Mouse (Mus musculus) erythroid progenitor cell, adult 5-6 weeks (primary cell): ENCODE results near the gene Fopnl. TPM values are rescaled to one million over a fixed set of nuclear protein-coding genes. Genes with fewer than 3 reads are reported as not detected.

ENCODE experiments used
- ATAC-seq: replicated peaks from 2 replicates; pipeline ENCODE4 v1.8.0; 2016; ENCODE audit warnings: moderate number of reproducible peaks, mild to moderate bottlenecking, moderate TSS enrichment, inconsistent platforms; ENCODE audit not compliant: poor library complexity, low FRiP score, severe bottlenecking
- total RNA-seq, 2 experiments: library from RNA; stranded (forward) in 1 of 2; stranded (reverse) in 1 of 2; fragments of 150-400 nt in 1 of 2; fragments of 186-747, 209-891 nt in 1 of 2; gene quantifications; 2 replicates each; pipeline versions ENCODE4 v1.2.3 to v1.2.4; 2015 to 2017; ENCODE audit warnings: low replicate concordance in 2 of 2

The Fopnl gene
- total RNA-seq, 2 experiments from 2014 or later: 39.9 to 111 TPM

GRCm38 (mm10) chr16:14308245-14309073, 8.7 kb downstream of the Fopnl start:
- peak; percentile 91 for ATAC-seq

GRCm38 (mm10) chr16:14307373-14307772, 9.8 kb downstream of the Fopnl start:
- peak; percentile 56 for ATAC-seq

GRCm38 (mm10) chr16:14306451-14306850, 10.8 kb downstream of the Fopnl start:
- no peak for ATAC-seq

- ATAC-seq: no peak
Measured at GRCm38 (mm10) chr16:14304791-14305190, 12.4 kb downstream of the Fopnl start.

GRCm38 (mm10) chr16:14303676-14304075, 13.5 kb downstream of the Fopnl start:
- no peak for ATAC-seq

GRCm38 (mm10) chr16:14303148-14303547, 14.1 kb downstream of the Fopnl start:
- ATAC-seq: no peak

- no peak for ATAC-seq
Measured at GRCm38 (mm10) chr16:14298461-14298860, 18.7 kb downstream of the Fopnl start.

- no peak for ATAC-seq
Measured at GRCm38 (mm10) chr16:14297746-14298145, 19.5 kb downstream of the Fopnl start.

GRCm38 (mm10) chr16:14297137-14297536, 20.1 kb downstream of the Fopnl start:
- ATAC-seq: no peak

GRCm38 (mm10) chr16:14296544-14297124, 20.6 kb downstream of the Fopnl start:
- ATAC-seq: no peak

- no peak for ATAC-seq
Measured at GRCm38 (mm10) chr16:14295291-14295690, 21.9 kb downstream of the Fopnl start.

- no peak for ATAC-seq
Measured at GRCm38 (mm10) chr16:14292205-14293199, 24.7 kb downstream of the Fopnl start.

GRCm38 (mm10) chr16:14291223-14291622, 26.0 kb downstream of the Fopnl start, which contains the start of gene Myh11:
Myh11 (minus strand) TSS chr16:14291372.
- ATAC-seq: peak; percentile 60; the same call in 1 of the 2 replicates

- ATAC-seq: no peak
Measured at GRCm38 (mm10) chr16:14272374-14272965, 44.7 kb downstream of the Fopnl start.

- no peak for ATAC-seq
Measured at GRCm38 (mm10) chr16:14265203-14265920, 51.8 kb downstream of the Fopnl start.

- ATAC-seq: no peak
Measured at GRCm38 (mm10) chr16:14264504-14264903, 52.7 kb downstream of the Fopnl start.

GRCm38 (mm10) chr16:14263241-14263640, 54.0 kb downstream of the Fopnl start:
- no peak for ATAC-seq

GRCm38 (mm10) chr16:14262410-14262809, 54.8 kb downstream of the Fopnl start:
- no peak for ATAC-seq

- ATAC-seq: no peak
Measured at GRCm38 (mm10) chr16:14258856-14259255, 58.3 kb downstream of the Fopnl start.
